Mouse (Mus musculus) CH12.LX (cell line): Measurements from ENCODE around the gene Pln. TPM values are rescaled to one million over a fixed set of nuclear protein-coding genes. Genes with fewer than 3 reads are reported as not detected.

ENCODE experiments used
- DNase-seq: peaks from one replicate; pipeline ENCODE4 v3.0.0-alpha.2; 2013; ENCODE audit errors: extremely low read depth
- H3K27ac ChIP-seq: 2 replicates; pipeline ENCODE4 v1.5.1; 2012; ENCODE audit warnings: low read depth, mild to moderate bottlenecking, control low read depth, moderate library complexity; ENCODE audit not compliant: insufficient read depth
- H3K27me3 ChIP-seq: replicated peaks from 2 replicates; pipeline ENCODE3; 2012; ENCODE audit warnings: inconsistent platforms
- H3K36me3 ChIP-seq, 2 experiments: replicated peaks in 1 of 2; 2 replicates each; pipeline versions ENCODE3 to v1.6.1; 2012; ENCODE audit warnings: inconsistent platforms in 1 of 2, low read length in 1 of 2, mild to moderate bottlenecking in 1 of 2, mixed read lengths in 1 of 2, moderate library complexity in 1 of 2; ENCODE audit not compliant: control insufficient read depth in 1 of 2, insufficient read depth in 1 of 2
- H3K4me1 ChIP-seq, 2 experiments: 2 replicates each; pipeline ENCODE4 v1.6.1; 2012; ENCODE audit warnings: inconsistent platforms in 1 of 2, moderate library complexity in 1 of 2; ENCODE audit not compliant: insufficient read depth in 2 of 2, control insufficient read depth in 1 of 2
- H3K4me2 ChIP-seq: 2 replicates; pipeline ENCODE4 v1.6.1; 2012; ENCODE audit warnings: low read depth, mild to moderate bottlenecking, control low read depth; ENCODE audit not compliant: poor library complexity, insufficient read depth, severe bottlenecking
- H3K4me3 ChIP-seq, 3 experiments: fragments of 150-350 bp in 1 of 3; sonication (generic) in 1 of 3; replicated peaks in 1 of 3; 2 replicates each; pipeline versions ENCODE3 to v1.5.1; 2011 to 2012; ENCODE audit warnings: low read depth in 2 of 3, low read length in 2 of 3, mild to moderate bottlenecking in 2 of 3, moderate library complexity in 2 of 3, control low read depth in 1 of 3, improper control_type of control experiment in 1 of 3, inconsistent platforms in 1 of 3, mixed read lengths in 1 of 3; ENCODE audit not compliant: poor library complexity in 1 of 3
- H3K79me2 ChIP-seq: replicated peaks from 2 replicates; pipeline ENCODE4 v1.6.1; 2012; ENCODE audit warnings: mild to moderate bottlenecking, moderate library complexity; ENCODE audit not compliant: control insufficient read depth, poor library complexity, insufficient read depth, severe bottlenecking; ENCODE audit errors: extremely low read depth
- H3K9ac ChIP-seq: 2 replicates; pipeline ENCODE4 v1.6.1; 2012; ENCODE audit warnings: low read depth, mild to moderate bottlenecking, control low read depth, moderate library complexity; ENCODE audit not compliant: insufficient read depth
- H3K9me3 ChIP-seq: replicated peaks from 2 replicates; pipeline ENCODE3; 2012; ENCODE audit warnings: low read length, inconsistent platforms, mixed read lengths
- CHD1 ChIP-seq: IDR thresholded peaks from 2 replicates; pipeline ENCODE4 v1.6.1; 2012; ENCODE audit warnings: low read depth, low read length, improper control_type of control experiment, inconsistent platforms
- E2F4 ChIP-seq: IDR thresholded peaks from 2 replicates; pipeline ENCODE4 v1.6.1; 2011; ENCODE audit warnings: low read depth, low read length, improper control_type of control experiment; ENCODE audit not compliant: insufficient replicate concordance
- ELF1 ChIP-seq: IDR thresholded peaks from 2 replicates; pipeline ENCODE4 v1.6.1; 2014; ENCODE audit warnings: low read depth, mild to moderate bottlenecking, inconsistent platforms, low read length, improper control_type of control experiment
- GABPA ChIP-seq: IDR thresholded peaks from 2 replicates; pipeline ENCODE4 v1.6.1; 2012; ENCODE audit warnings: low read depth, low read length, improper control_type of control experiment, inconsistent platforms; ENCODE audit not compliant: insufficient replicate concordance
- JUN ChIP-seq: IDR thresholded peaks from 2 replicates; pipeline ENCODE4 v1.6.1; 2011; ENCODE audit warnings: low read depth, mild to moderate bottlenecking, low read length, improper control_type of control experiment, moderate library complexity; ENCODE audit not compliant: insufficient read depth
- JUND ChIP-seq: conservative IDR thresholded peaks from 2 replicates; pipeline ENCODE4 v1.6.1; 2011; ENCODE audit warnings: low read depth, low read length, improper control_type of control experiment
- KAT2A ChIP-seq: IDR thresholded peaks from 2 replicates; pipeline ENCODE4 v1.6.1; 2012; ENCODE audit warnings: low read length, improper control_type of control experiment, inconsistent platforms; ENCODE audit not compliant: insufficient replicate concordance
- MAFK ChIP-seq: IDR thresholded peaks from 2 replicates; pipeline ENCODE4 v1.6.1; 2011; ENCODE audit warnings: low read length, improper control_type of control experiment; ENCODE audit not compliant: insufficient replicate concordance
- NRF1 ChIP-seq: IDR thresholded peaks from 2 replicates; pipeline ENCODE4 v1.6.1; 2014; ENCODE audit warnings: low read depth, mild to moderate bottlenecking, inconsistent platforms, low read length, improper control_type of control experiment, moderate library complexity
- RAD21 ChIP-seq: IDR thresholded peaks from 2 replicates; pipeline ENCODE4 v1.6.1; 2011; ENCODE audit warnings: low read depth, mild to moderate bottlenecking, low read length, improper control_type of control experiment, moderate library complexity
- RCOR1 ChIP-seq: conservative IDR thresholded peaks from 2 replicates; pipeline ENCODE4 v1.6.1; 2012; ENCODE audit warnings: low read depth, mild to moderate bottlenecking, inconsistent platforms, low read length, improper control_type of control experiment
- TBP ChIP-seq: conservative IDR thresholded peaks from 2 replicates; pipeline ENCODE4 v1.6.1; 2011; ENCODE audit warnings: low read depth, low read length, improper control_type of control experiment
- TCF12 ChIP-seq: IDR thresholded peaks from 2 replicates; pipeline ENCODE4 v1.6.1; 2014; ENCODE audit warnings: low read depth, mild to moderate bottlenecking, inconsistent platforms, low read length, improper control_type of control experiment
- UBTF ChIP-seq: IDR thresholded peaks from 2 replicates; pipeline ENCODE4 v1.6.1; 2012; ENCODE audit warnings: low read depth, mild to moderate bottlenecking, inconsistent platforms, low read length, improper control_type of control experiment, moderate library complexity
- USF1 ChIP-seq: IDR thresholded peaks from 2 replicates; pipeline ENCODE4 v1.6.1; 2014; ENCODE audit warnings: low read depth, mild to moderate bottlenecking, inconsistent platforms, low read length, improper control_type of control experiment
- USF2 ChIP-seq: conservative IDR thresholded peaks from 2 replicates; pipeline ENCODE4 v1.6.1; 2011; ENCODE audit warnings: low read depth, low read length, improper control_type of control experiment
- ZKSCAN1 ChIP-seq: IDR thresholded peaks from 2 replicates; pipeline ENCODE4 v1.6.1; 2012; ENCODE audit warnings: low read depth, inconsistent platforms, low read length, improper control_type of control experiment, borderline replicate concordance
- ZMIZ1 ChIP-seq: IDR thresholded peaks from 2 replicates; pipeline ENCODE4 v1.6.1; 2012; ENCODE audit warnings: low read depth, mild to moderate bottlenecking, inconsistent platforms, low read length, improper control_type of control experiment
- ZNF384 ChIP-seq: IDR thresholded peaks from 2 replicates; pipeline ENCODE4 v1.6.1; 2012; ENCODE audit warnings: low read depth, low read length, improper control_type of control experiment, inconsistent platforms
- dilution Hi-C: fragments of 300-500 bp; cut with MboI; formaldehyde crosslinking; loops from 2 replicates; pipeline ENCODE4 v1.14.3; 2020; ENCODE audit warnings: low sequenced_read_pairs; ENCODE audit not compliant: extremely low pct_unique_long_range_greater_than_20kb, extremely low pct_ligation_motif_present
- in situ Hi-C: fragments of 300-500 bp; cut with MboI; formaldehyde crosslinking; loops from 3 replicates; pipeline ENCODE4 v1.14.3; 2019; ENCODE audit warnings: low sequenced_read_pairs, low pct_ligation_motif_present, low pct_unique_long_range_greater_than_20kb, mixed read lengths
- polyA plus RNA-seq: library from polyadenylated mRNA; unstranded; fragments of >175 nt; gene quantifications from 2 replicates; pipeline ENCODE4 v1.2.1, GENCODE M21; 2012; ENCODE audit warnings: low read depth; ENCODE audit not compliant: insufficient read length
- total RNA-seq, 2 experiments: library from RNA; depleted of rRNA; stranded (reverse); fragments of 300-350 nt in 1 of 2; fragments of >200 nt in 1 of 2; gene quantifications; 2 replicates each; pipeline ENCODE4 v1.2.3; 2012 to 2014

Gene Pln
- total and polyA plus RNA-seq, 3 experiments: not detected

GRCm38 (mm10) chr10:53332752-53333151, 4.7 kb upstream of the Pln start:
- no peaks in the 10 kb centered on the region for H3K27me3 ChIP-seq
- DNase-seq: no peak
- peaks cover 0 to 3% of the 10 kb centered on the region in 2 experiments; a peak in 1 of 4 replicates for H3K4me1 ChIP-seq
- TF ChIP-seq E2F4: no peak
- TF ChIP-seq RCOR1: no peak
- TF ChIP-seq KAT2A: no peak
- no peak for TF ChIP-seq ELF1
- TF ChIP-seq USF2: no peak
- TF ChIP-seq ZMIZ1: no peak
- no peak for TF ChIP-seq ZNF384
- TF ChIP-seq RAD21: no peak
- no peak for TF ChIP-seq CHD1
- no peak for TF ChIP-seq TCF12
- no peak for TF ChIP-seq GABPA
- TF ChIP-seq TBP: no peak
- TF ChIP-seq ZKSCAN1: no peak
- TF ChIP-seq USF1: no peak
- no peak for TF ChIP-seq UBTF
- no peak for TF ChIP-seq MAFK
- TF ChIP-seq JUN: no peak
- no peak for TF ChIP-seq JUND
- no peaks in the 10 kb centered on the region for H3K9me3 ChIP-seq
- no peak overlapping the region for H3K9ac ChIP-seq
- dilution Hi-C loops: no loop called here
- no peak overlapping the region for H3K4me2 ChIP-seq
- no peak overlapping the region for H3K4me3 ChIP-seq
- 0 out of 2 replicates have a peak, but pooled peaks cover 2% of the 10 kb centered on the region for H3K79me2 ChIP-seq
- H3K27ac ChIP-seq: no peak overlapping the region
- H3K36me3 ChIP-seq: peaks cover 0 to 2% of the 10 kb centered on the region in 2 experiments
- in situ Hi-C loops: no loop called here

- no peak for TF ChIP-seq NRF1
- TF ChIP-seq USF2: no peak
- no peak overlapping the region for H3K4me3 ChIP-seq
- no peak overlapping the region for H3K27ac ChIP-seq
- peaks cover 0 to 2% of the 10 kb centered on the region in 2 experiments for H3K36me3 ChIP-seq
- no peak overlapping the region for H3K4me2 ChIP-seq
- no peak for DNase-seq
- peaks cover 0 to 3% of the 10 kb centered on the region in 2 experiments; a peak in 1 of 4 replicates for H3K4me1 ChIP-seq
- H3K79me2 ChIP-seq: peaks cover 2% of the 10 kb centered on the region; the same call in 1 of the 2 replicates
- dilution Hi-C loops: no loop called here
- no peaks in the 10 kb centered on the region for H3K9me3 ChIP-seq
- in situ Hi-C loops: no loop called here
- H3K27me3 ChIP-seq: no peaks in the 10 kb centered on the region
- H3K9ac ChIP-seq: no peak overlapping the region
Measured at GRCm38 (mm10) chr10:53335266-53335665, 2.2 kb upstream of the Pln start.
